Mouse (Mus musculus) liver, adult 2 months (tissue): ENCODE results near the gene Tff2. TPM values are rescaled to one million over a fixed set of nuclear protein-coding genes. Genes with fewer than 3 reads are reported as not detected.
A peak's percentile ranks its signal among the peaks of the same experiment; 100 is the strongest.

ENCODE experiments used
- DNase-seq: peaks from one replicate; pipeline ENCODE4 v3.0.0-alpha.2; 2011; ENCODE audit warnings: low read depth, low spot score; ENCODE audit errors: extremely low read depth
- H3K27ac ChIP-seq: fragments of 200-500 bp; replicated peaks from 2 replicates; pipeline ENCODE4 v1.5.1; 2012; ENCODE audit warnings: low read depth, mild to moderate bottlenecking, control low read depth, inconsistent platforms, low read length; ENCODE audit not compliant: insufficient read depth
- H3K27me3 ChIP-seq: fragments of 200-500 bp; 2 replicates; pipeline ENCODE4 v1.6.1; 2012; ENCODE audit warnings: mild to moderate bottlenecking, moderate library complexity, low read length, inconsistent platforms; ENCODE audit not compliant: control insufficient read depth, insufficient read depth
- H3K36me3 ChIP-seq: fragments of 200-500 bp; 2 replicates; pipeline ENCODE4 v1.6.1; 2012; ENCODE audit warnings: low read length, inconsistent platforms; ENCODE audit not compliant: control insufficient read depth, insufficient read depth
- H3K4me1 ChIP-seq: fragments of 200-500 bp; 2 replicates; pipeline ENCODE4 v1.6.1; 2011; ENCODE audit warnings: low read length; ENCODE audit not compliant: control insufficient read depth, insufficient read depth
- H3K4me3 ChIP-seq: fragments of 200-500 bp; 2 replicates; pipeline ENCODE4 v1.5.1; 2011; ENCODE audit warnings: low read depth, mild to moderate bottlenecking, control low read depth, low read length, moderate library complexity; ENCODE audit not compliant: insufficient read depth
- H3K79me2 ChIP-seq: fragments of 200-500 bp; 2 replicates; pipeline ENCODE4 v1.6.1; 2012; ENCODE audit warnings: inconsistent platforms, mild to moderate bottlenecking, low read length, moderate library complexity; ENCODE audit not compliant: control insufficient read depth, insufficient read depth
- H3K9ac ChIP-seq: fragments of 200-500 bp; 2 replicates; pipeline ENCODE4 v1.6.1; 2012; ENCODE audit warnings: low read depth, mild to moderate bottlenecking, control low read depth, inconsistent platforms, low read length
- CTCF ChIP-seq: fragments of 200-500 bp; IDR thresholded peaks from 2 replicates; pipeline ENCODE4 v1.5.1; 2011; ENCODE audit warnings: low read depth, low read length, control low read depth
- POLR2A ChIP-seq: fragments of 200-500 bp; IDR thresholded peaks from 2 replicates; pipeline ENCODE4 v1.6.1; 2011; ENCODE audit warnings: low read length, control low read depth; ENCODE audit not compliant: insufficient read depth; ENCODE audit errors: extremely low read depth
- WGBS: fragments of 180-500 bp; shearing (Covaris S2); methylation state at CpG from one replicate; pipeline ENCODE4 v1.1.7; 2018; 5-methylcytosine and 5-hydroxymethylcytosine counted together
- polyA plus RNA-seq: library from polyadenylated mRNA; depleted of rRNA; stranded (reverse); fragments of >200 nt; gene quantifications from 2 replicates; pipeline ENCODE4 v1.2.3, GENCODE M21; 2012; rRNA removed
- total RNA-seq: library from RNA; depleted of rRNA; stranded (reverse); fragments of >200 nt; gene quantifications from 2 replicates; pipeline ENCODE4 v1.2.3, GENCODE M21; 2014; rRNA removed

The Tff2 gene
- total and polyA plus RNA-seq, 2 experiments: 5.8 TPM; not detected in 1

- Histone ChIP-seq H3K9ac (no peak overlapping the region), H3K27ac (no peak overlapping the region), H3K79me2 (no peaks in the 10 kb centered on the region), H3K4me3 (no peak overlapping the region), H3K27me3 (no peaks in the 10 kb centered on the region), H3K36me3 (no peaks in the 10 kb centered on the region), H3K4me1 (peaks cover 8% of the 10 kb centered on the region)
- peak; percentile 57 for DNase-seq
- WGBS: 33% methylated on average over 8 of the region's 8 CpGs
- no peak for TF ChIP-seq POLR2A
- no peak for TF ChIP-seq CTCF
Observed at GRCm38 (mm10) chr17:31103823-31104222, 40.3 kb downstream of the Tff2 start.

- 77% methylated on average over 8 of the region's 8 CpGs for WGBS
- Histone ChIP-seq H3K27ac (no peak overlapping the region), H3K4me1 (peaks cover 8% of the 10 kb centered on the region), H3K27me3 (no peaks in the 10 kb centered on the region), H3K9ac (no peak overlapping the region), H3K79me2 (no peaks in the 10 kb centered on the region), H3K4me3 (no peak overlapping the region), H3K36me3 (no peaks in the 10 kb centered on the region)
- DNase-seq: no peak
- TF ChIP-seq CTCF (no peak), POLR2A (no peak)
Observed at GRCm38 (mm10) chr17:31103007-31103570, 41.0 kb downstream of the Tff2 start.

GRCm38 (mm10) chr17:31098788-31099187, 45.3 kb downstream of the Tff2 start:
- no peaks in the 10 kb centered on the region for H3K79me2 ChIP-seq
- no peak overlapping the region for H3K4me3 ChIP-seq
- 0 out of 2 replicates have a peak, but pooled peaks cover 2% of the 10 kb centered on the region for H3K4me1 ChIP-seq
- no peak for DNase-seq
- H3K9ac ChIP-seq: no peak overlapping the region
- no peaks in the 10 kb centered on the region for H3K27me3 ChIP-seq
- no peaks in the 10 kb centered on the region for H3K36me3 ChIP-seq
- WGBS: 84% methylated on average over 5 of the region's 5 CpGs
- TF ChIP-seq POLR2A: no peak
- TF ChIP-seq CTCF: no peak
- no peak overlapping the region for H3K27ac ChIP-seq

GRCm38 (mm10) chr17:31096893-31097292, 47.2 kb downstream of the Tff2 start:
- Histone ChIP-seq H3K36me3 (no peaks in the 10 kb centered on the region), H3K27ac (no peak overlapping the region), H3K27me3 (no peaks in the 10 kb centered on the region), H3K4me1 (no peaks in the 10 kb centered on the region), H3K4me3 (no peak overlapping the region), H3K79me2 (no peaks in the 10 kb centered on the region), H3K9ac (no peak overlapping the region)
- no peak for TF ChIP-seq CTCF
- no peak for DNase-seq
- 100% methylated on average over 2 of the region's 2 CpGs for WGBS

GRCm38 (mm10) chr17:31095570-31095969, 48.5 kb downstream of the Tff2 start:
- no peak for DNase-seq
- WGBS: 89% methylated on average over 7 of the region's 7 CpGs
- Histone ChIP-seq H3K27me3 (no peaks in the 10 kb centered on the region), H3K79me2 (no peaks in the 10 kb centered on the region), H3K36me3 (no peaks in the 10 kb centered on the region), H3K4me3 (no peak overlapping the region), H3K9ac (no peak overlapping the region), H3K27ac (no peak overlapping the region), H3K4me1 (no peaks in the 10 kb centered on the region)
- TF ChIP-seq CTCF (no peak), POLR2A (no peak)

- Histone ChIP-seq H3K79me2 (no peaks in the 10 kb centered on the region), H3K36me3 (no peaks in the 10 kb centered on the region), H3K4me1 (no peaks in the 10 kb centered on the region; the same call in 1 of the 2 replicates), H3K9ac (no peak overlapping the region), H3K27ac (no peak overlapping the region), H3K27me3 (no peaks in the 10 kb centered on the region), H3K4me3 (no peak overlapping the region)
- no peak for DNase-seq
- WGBS: 79% methylated on average over 5 of the region's 5 CpGs
- TF ChIP-seq POLR2A: no peak
- TF ChIP-seq CTCF: no peak
Observed at GRCm38 (mm10) chr17:31094781-31095180, 49.3 kb downstream of the Tff2 start.

Other genes starting within 250 kb of the Tff2 start
- gene Glp1r, start 242.5 kb downstream of the Tff2 start, total RNA-seq: 0.09 and 0.13 TPM in 2 replicates
- 0.02 TPM in 1 of 2 replicates, not detected in the other for gene Glp1r, start 242.5 kb downstream of the Tff2 start, polyA plus RNA-seq
- not detected in 2 replicates for gene Umodl1, start 189.6 kb downstream of the Tff2 start, total RNA-seq
- not detected in 2 replicates for gene Umodl1, start 189.6 kb downstream of the Tff2 start, polyA plus RNA-seq
- gene Abcg1, start 86.6 kb downstream of the Tff2 start, total RNA-seq: 5.0 and 6.0 TPM in 2 replicates
- gene Abcg1, start 86.6 kb downstream of the Tff2 start, polyA plus RNA-seq: 1.8 and 3.4 TPM in 2 replicates
- gene Tff3, start 14.6 kb downstream of the Tff2 start, total RNA-seq: 0.37 and 3.8 TPM in 2 replicates
- 0.72 and 2.9 TPM in 2 replicates for gene Tff3, start 14.6 kb downstream of the Tff2 start, polyA plus RNA-seq
- gene Tff1, start 21.0 kb upstream of the Tff2 start, total RNA-seq: 0.47 TPM in 1 of 2 replicates, not detected in the other
- 0.13 TPM in 1 of 2 replicates, not detected in the other for gene Tff1, start 21.0 kb upstream of the Tff2 start, polyA plus RNA-seq
- gene Tmprss3, start 54.7 kb upstream of the Tff2 start, total RNA-seq: not detected in 2 replicates
- not detected in 2 replicates for gene Tmprss3, start 54.7 kb upstream of the Tff2 start, polyA plus RNA-seq
- gene Ubash3a, start 63.6 kb upstream of the Tff2 start, total RNA-seq: 0.09 and 0.20 TPM in 2 replicates
- gene Ubash3a, start 63.6 kb upstream of the Tff2 start, polyA plus RNA-seq: 0.26 and 0.31 TPM in 2 replicates
- not detected in 2 replicates for gene Rsph1, start 133.1 kb upstream of the Tff2 start, total RNA-seq
- gene Rsph1, start 133.1 kb upstream of the Tff2 start, polyA plus RNA-seq: not detected in 2 replicates
- gene Slc37a1, start 142.5 kb upstream of the Tff2 start, total RNA-seq: 1.4 and 3.6 TPM in 2 replicates
- 1.8 and 4.7 TPM in 2 replicates for gene Slc37a1, start 142.5 kb upstream of the Tff2 start, polyA plus RNA-seq
- 9.1 and 12.6 TPM in 2 replicates for gene Pde9a, start 241.9 kb upstream of the Tff2 start, total RNA-seq
- 51.1 and 66.9 TPM in 2 replicates for gene Pde9a, start 241.9 kb upstream of the Tff2 start, polyA plus RNA-seq